Mouse (Mus musculus) hindlimb bud, embryonic 11.5 days (tissue): ENCODE measurements around the gene Ndufaf5.
A peak's percentile ranks its signal among the peaks of the same experiment; 100 is the strongest.
"Not testable (repeated sequence)": the region's sequence is repeated elsewhere in the genome, so short reads cannot be mapped to it uniquely, and the experiment has no call there.

Experiments
- DNase-seq: peaks from one replicate; pipeline ENCODE4 v3.0.0-alpha.2; 2012; ENCODE audit warnings: low read depth, low spot score; ENCODE audit errors: extremely low spot score

The Ndufaf5 gene

GRCm38 (mm10) chr2:140170127-140170802 is at the start of gene Ndufaf5, which contains the start of gene Esf1:
Gene Ndufaf5 (plus strand): TSS chr2:140170649.
Gene Esf1 (minus strand): TSS chr2:140170564.
- DNase-seq: peak; percentile 86

DNA sequence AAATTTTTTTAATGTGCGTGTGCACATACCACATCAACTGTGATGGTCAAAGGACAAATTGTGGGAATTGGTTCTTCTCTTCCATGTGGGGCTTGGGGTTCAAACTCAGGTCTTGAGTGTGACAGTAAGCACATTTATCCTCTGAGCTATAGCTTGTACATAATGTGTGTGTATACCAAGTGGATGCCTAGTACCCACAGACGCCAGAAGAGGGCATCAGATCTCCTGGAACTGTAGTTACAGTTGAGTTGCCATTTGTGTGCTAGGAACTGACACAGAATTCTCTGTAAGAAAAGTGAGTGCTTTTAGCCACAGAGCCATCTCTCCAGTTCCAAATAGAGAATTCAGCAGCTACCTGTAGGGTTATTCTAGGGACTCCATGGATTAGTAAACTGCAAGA is 44.9 kb upstream of the Ndufaf5 start:
- no peak for DNase-seq

GRCm38 (mm10) chr2:140151743-140152142 is 18.7 kb upstream of the Ndufaf5 start, which contains the start of gene Gm17374:
Gene Gm17374 (plus strand): TSS chr2:140152043.
- DNase-seq: not testable (repeated sequence)

GRCm38 (mm10) chr2:140159186-140159730 is 11.2 kb upstream of the Ndufaf5 start:
- DNase-seq: no peak

GRCm38 (mm10) chr2:140163351-140163854 is 7.0 kb upstream of the Ndufaf5 start:
- DNase-seq: no peak

GRCm38 (mm10) chr2:140169057-140169456 is 1.4 kb upstream of the Ndufaf5 start:
- DNase-seq: no peak

DNA sequence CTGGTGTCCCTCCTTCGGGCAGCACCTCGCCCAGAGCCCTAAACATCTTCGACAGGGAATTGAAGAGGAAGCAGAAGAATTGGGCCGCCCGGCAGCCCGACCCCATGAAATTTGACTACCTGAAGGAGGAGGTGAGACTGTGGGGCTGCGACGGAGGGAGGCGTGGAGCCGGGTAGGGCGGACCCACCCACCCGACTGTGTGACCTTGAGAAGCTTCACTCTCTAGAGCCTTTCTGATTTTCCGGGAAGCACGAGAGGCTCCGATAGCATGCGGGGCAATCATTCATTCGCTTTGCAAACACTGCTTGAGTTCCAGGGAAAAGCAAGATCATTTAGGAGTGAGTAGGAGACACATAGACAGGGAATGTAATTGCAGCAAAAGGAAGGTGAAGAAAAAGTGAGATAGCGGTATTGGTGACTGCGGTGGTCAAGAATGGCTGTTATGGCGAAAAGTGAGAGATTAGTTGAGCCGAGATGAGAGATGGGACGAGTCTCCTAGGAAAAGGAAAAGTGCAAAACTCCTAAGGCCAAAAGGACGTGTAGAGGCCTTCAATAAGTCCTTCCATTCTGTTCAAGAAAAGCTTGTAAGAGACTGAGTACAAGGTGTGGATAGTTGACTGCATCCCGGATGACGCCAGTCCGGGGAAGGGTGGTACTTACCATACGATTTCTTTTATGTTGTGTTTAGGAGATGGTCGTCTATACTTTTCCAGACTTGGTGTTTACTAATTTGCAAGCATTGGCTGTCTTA is 529 bp downstream of the Ndufaf5 start:
- no peak for DNase-seq

- DNase-seq: not testable (repeated sequence)
Measured at GRCm38 (mm10) chr2:140185685-140186210, 15.3 kb downstream of the Ndufaf5 start.

DNA sequence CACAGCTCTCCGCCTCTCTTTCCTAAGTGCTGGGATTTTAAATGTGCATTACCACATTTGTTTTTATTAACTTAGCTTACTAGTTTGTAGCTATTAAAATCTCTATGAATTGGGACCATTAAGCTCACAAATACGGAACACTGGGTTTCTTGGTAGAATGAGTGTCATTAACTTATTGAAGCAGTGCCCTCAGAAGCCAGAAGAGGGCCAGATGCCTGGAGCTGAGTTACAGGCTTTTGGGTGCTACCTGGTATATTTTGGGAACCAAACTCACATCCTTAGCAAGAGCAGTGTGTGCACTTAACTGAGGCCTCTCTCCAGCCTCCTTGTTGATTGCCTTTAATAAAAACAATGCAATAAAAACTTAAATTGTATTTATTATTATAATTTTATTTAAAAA is 30.3 kb downstream of the Ndufaf5 start:
- no peak for DNase-seq

DNA sequence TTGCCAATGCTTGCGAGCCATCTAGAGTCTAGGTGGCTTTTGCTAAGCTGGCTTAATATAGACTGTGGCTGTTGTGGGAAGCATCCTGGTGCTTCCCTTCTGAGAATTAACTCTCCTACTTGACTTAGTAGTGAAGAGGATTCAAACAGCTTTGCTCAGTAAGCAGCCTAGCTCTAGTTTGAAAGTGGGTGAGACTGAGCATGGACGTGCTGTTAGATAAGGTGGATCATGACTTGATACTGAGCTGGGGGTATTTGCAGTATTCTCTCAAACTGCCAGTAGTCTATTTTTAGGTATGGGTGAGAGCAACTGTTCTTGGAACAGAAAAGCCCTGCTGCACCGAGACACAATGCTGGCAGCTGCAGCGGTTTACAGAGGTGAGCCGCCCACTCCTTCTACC is 32.1 kb downstream of the Ndufaf5 start:
- DNase-seq: no peak

- DNase-seq: no peak
Measured at GRCm38 (mm10) chr2:140203756-140204155, 33.3 kb downstream of the Ndufaf5 start.

DNA sequence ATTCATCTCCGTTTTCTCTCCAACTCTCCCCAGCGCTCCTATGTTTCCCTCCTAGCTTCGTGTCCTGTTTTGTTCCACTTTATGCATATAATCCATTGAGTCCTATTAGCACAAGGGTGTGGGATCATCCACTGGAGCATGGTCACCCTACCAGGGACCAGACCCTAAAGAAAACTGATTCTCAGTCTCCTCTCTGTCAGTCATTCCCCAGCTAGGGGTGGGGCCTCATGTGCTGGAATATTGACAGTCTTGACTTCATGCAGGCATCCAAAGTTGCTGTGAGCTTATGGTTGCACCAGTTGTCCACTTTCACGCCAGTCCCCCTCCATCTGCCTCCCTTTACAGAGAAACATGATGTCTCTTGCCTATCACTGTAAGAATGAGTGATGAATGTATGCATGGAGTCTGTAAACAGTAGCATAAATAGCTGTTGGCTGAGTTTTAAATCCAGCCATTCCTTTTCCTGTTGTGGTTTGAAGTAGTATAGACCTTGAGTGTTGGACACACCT is 44.1 kb downstream of the Ndufaf5 start:
- DNase-seq: no peak

GRCm38 (mm10) chr2:140215415-140215814 is 45.0 kb downstream of the Ndufaf5 start:
- DNase-seq: no peak

DNA sequence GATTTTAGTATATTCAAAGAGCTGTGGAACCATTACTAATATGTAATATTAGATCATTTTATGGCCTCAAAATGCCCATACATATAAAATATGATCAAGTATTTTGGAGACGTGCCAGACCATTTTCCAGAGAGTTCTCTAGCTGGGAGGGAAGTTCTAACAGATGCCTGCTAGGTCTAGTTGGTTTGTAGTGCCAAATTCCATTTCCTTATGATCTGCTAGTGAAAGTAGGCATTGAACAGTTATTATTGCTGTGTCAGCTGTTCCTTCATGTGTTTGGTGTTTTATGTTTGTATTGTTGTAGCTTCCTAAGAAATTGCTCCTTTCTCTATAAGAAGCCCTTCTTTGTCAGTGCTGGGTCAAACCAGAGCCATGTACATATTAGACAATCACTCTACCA is 45.5 kb downstream of the Ndufaf5 start:
- no peak for DNase-seq

GRCm38 (mm10) chr2:140220325-140220724 is 49.9 kb downstream of the Ndufaf5 start:
- no peak for DNase-seq

GRCm38 (mm10) chr2:140230295-140230694 is 59.8 kb downstream of the Ndufaf5 start:
- no peak for DNase-seq

- no peak for DNase-seq
Measured at GRCm38 (mm10) chr2:140237245-140237644, 66.8 kb downstream of the Ndufaf5 start.

DNA sequence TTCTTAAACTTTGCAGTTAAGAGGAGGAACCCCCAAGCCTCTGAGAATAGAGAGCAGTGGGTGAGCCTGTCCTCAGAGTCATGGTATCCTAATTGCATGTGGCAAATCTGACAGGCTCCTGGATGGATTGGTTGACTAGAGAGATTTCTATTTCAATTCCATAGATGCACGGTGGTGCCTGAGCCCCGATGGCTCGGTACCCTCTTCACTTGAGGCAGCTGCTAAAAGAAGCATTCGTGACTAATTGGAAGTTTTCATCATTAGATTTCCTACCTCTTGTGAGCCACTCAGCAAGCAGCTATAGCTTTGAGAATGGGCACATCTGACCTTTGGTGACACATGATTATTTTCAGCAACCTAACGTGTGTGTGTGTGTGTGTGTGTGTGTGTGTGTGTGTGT is 71.9 kb downstream of the Ndufaf5 start:
- DNase-seq: no peak

GRCm38 (mm10) chr2:140243105-140243504 is 72.7 kb downstream of the Ndufaf5 start:
- DNase-seq: no peak
